Mouse (Mus musculus): ENCODE results near the gene Pgpep1. TPM values are rescaled to one million over a fixed set of nuclear protein-coding genes. Genes with fewer than 3 reads are reported as not detected.

Gene Pgpep1
- total and polyA plus RNA-seq, 3 experiments, result 3.3 to 16.6 (median 9.4) TPM

DNA sequence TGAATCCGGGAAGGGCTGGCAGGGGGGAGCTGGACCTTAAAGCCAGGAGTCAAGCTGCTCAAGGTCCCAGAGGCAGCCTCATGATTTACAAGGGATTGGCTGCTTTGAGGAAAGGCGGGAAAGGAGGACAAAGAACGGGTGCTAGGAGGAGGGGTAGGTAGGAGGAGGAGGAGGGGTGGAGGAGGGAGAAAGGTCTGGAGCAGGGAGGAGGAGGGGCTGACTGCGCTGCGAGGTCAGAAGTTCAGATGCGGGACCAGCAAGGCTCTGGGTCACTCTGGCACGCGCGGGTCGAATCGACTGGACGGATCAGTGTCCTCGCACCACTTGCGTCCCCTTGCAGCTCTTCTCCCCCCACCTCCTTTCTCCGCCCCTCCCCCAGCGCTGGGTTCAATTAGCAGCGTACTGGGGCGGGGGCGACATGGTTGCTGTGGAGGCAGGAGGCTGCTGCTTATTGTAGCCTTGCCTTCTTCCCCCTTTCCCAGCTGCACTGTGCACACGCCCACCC lies 31.6 kb upstream of the Pgpep1 start:
- Histone ChIP-seq H3K4me1 (ENCODE audit: insufficient read depth, low read depth, low read length) (peaks cover 49% of the 10 kb centered on the region), H3K36me3 (replicated peaks) (no peaks in the 10 kb centered on the region), H3K27me3 (ENCODE audit: insufficient read depth, low read length) (peaks cover 38% of the 10 kb centered on the region), H3K9me3 (replicated peaks) (no peaks in the 10 kb centered on the region), H3K4me3 (ENCODE audit: low read depth, low read length) (peak overlapping the region; percentile 57; the same call in 1 of the 2 replicates)
- no peak for TF ChIP-seq GATA1 (IDR thresholded peaks at IDR 0.05; ENCODE audit: borderline replicate concordance, low read length)
- TF ChIP-seq TAL1 (conservative IDR thresholded peaks at IDR 0.05; ENCODE audit: low read depth, low read length), result no peak
- TF ChIP-seq CTCF (IDR thresholded peaks at IDR 0.05; ENCODE audit: low read depth, low read length), result no peak
- TF ChIP-seq GATA2 (IDR thresholded peaks at IDR 0.05; ENCODE audit: borderline replicate concordance, low read depth, low read length), result no peak
- TF ChIP-seq POLR2AphosphoS5 (IDR thresholded peaks at IDR 0.05; ENCODE audit: insufficient replicate concordance, low read depth, low read length), result no peak
- ATAC-seq (ENCODE audit: extremely low read depth, insufficient number of reproducible peaks, low FRiP score, poor library complexity, severe bottlenecking) (no peak), DNase-seq (ENCODE audit: low spot score) (no peak)

- no peaks in the 10 kb centered on the region for H3K9me3 ChIP-seq (replicated peaks)
- no peak for ATAC-seq (ENCODE audit: extremely low read depth, insufficient number of reproducible peaks, low FRiP score, poor library complexity, severe bottlenecking)
- H3K27me3 ChIP-seq (ENCODE audit: insufficient read depth, low read length), result peaks cover 44% of the 10 kb centered on the region
- no peak for TF ChIP-seq POLR2AphosphoS5 (IDR thresholded peaks at IDR 0.05; ENCODE audit: insufficient replicate concordance, low read depth, low read length)
- no peak for TF ChIP-seq CTCF (IDR thresholded peaks at IDR 0.05; ENCODE audit: low read depth, low read length)
- TF ChIP-seq GATA1 (IDR thresholded peaks at IDR 0.05; ENCODE audit: borderline replicate concordance, low read length), result no peak
- no peak for TF ChIP-seq GATA2 (IDR thresholded peaks at IDR 0.05; ENCODE audit: borderline replicate concordance, low read depth, low read length)
- TF ChIP-seq TAL1 (conservative IDR thresholded peaks at IDR 0.05; ENCODE audit: low read depth, low read length), result no peak
- no peak overlapping the region for H3K4me3 ChIP-seq (ENCODE audit: low read depth, low read length)
- H3K4me1 ChIP-seq (ENCODE audit: insufficient read depth, low read depth, low read length), result peaks cover 46% of the 10 kb centered on the region
- no peaks in the 10 kb centered on the region for H3K36me3 ChIP-seq (replicated peaks)
- DNase-seq (ENCODE audit: low spot score), result no peak
Observed at GRCm38 (mm10) chr8:70691230-70691629, 31.0 kb upstream of the Pgpep1 start.

DNA sequence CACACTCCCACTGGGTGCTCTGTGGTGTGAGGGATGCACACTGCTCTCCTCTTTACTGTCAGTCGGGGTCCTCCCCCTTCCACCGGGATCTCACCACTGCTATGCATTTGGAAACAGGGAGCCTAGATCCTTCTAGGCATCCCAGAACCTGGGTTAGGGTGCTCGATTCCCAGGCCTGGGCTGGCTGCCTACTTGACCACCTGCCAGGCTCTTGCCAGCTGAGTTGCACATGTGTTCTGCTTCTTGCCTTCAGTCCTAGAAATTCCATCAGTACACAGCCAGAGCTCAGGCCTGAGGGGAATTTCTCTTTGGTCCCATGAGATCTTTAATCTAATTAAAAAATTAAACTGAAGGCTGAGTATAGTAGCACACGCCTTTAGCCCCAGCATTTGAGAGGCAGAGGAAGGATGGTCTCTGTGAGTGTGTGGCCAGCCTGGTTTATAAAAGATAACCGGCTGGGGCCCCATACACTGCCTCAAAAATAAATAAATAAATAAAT lies 29.8 kb upstream of the Pgpep1 start:
- H3K4me1 ChIP-seq (ENCODE audit: insufficient read depth, low read depth, low read length), result peaks cover 36% of the 10 kb centered on the region
- H3K4me3 ChIP-seq (ENCODE audit: low read depth, low read length), result no peak overlapping the region
- H3K9me3 ChIP-seq (replicated peaks), result no peaks in the 10 kb centered on the region
- no peak for DNase-seq (ENCODE audit: low spot score)
- TF ChIP-seq POLR2AphosphoS5 (IDR thresholded peaks at IDR 0.05; ENCODE audit: insufficient replicate concordance, low read depth, low read length) (no peak), CTCF (IDR thresholded peaks at IDR 0.05; ENCODE audit: low read depth, low read length) (no peak), GATA2 (IDR thresholded peaks at IDR 0.05; ENCODE audit: borderline replicate concordance, low read depth, low read length) (no peak), GATA1 (IDR thresholded peaks at IDR 0.05; ENCODE audit: borderline replicate concordance, low read length) (no peak), TAL1 (conservative IDR thresholded peaks at IDR 0.05; ENCODE audit: low read depth, low read length) (no peak)
- no peaks in the 10 kb centered on the region for H3K36me3 ChIP-seq (replicated peaks)
- ATAC-seq (ENCODE audit: extremely low read depth, insufficient number of reproducible peaks, low FRiP score, poor library complexity, severe bottlenecking), result no peak
- H3K27me3 ChIP-seq (ENCODE audit: insufficient read depth, low read length), result peaks cover 56% of the 10 kb centered on the region

DNA sequence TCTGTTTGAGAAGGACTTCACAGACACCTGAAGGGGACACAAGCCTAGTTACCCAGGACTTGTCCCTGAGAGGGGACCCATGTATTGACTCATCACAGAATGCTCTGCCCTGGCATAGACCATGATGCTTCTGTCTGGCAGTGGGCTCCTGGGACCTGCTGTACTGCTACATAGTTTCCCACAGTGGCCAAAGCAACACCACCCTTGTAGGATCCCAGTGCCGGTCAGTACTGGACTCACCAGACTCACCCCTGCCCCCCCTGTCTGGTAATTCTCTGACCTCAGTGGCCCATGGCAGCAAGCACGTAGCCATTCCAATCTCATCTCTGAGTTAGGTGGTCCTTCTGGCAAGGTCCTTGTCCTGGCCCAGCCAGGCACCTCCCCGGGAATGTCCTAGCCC lies 27.9 kb upstream of the Pgpep1 start:
- DNase-seq (ENCODE audit: low spot score) (no peak), ATAC-seq (ENCODE audit: extremely low read depth, insufficient number of reproducible peaks, low FRiP score, poor library complexity, severe bottlenecking) (no peak)
- Histone ChIP-seq H3K9me3 (replicated peaks) (peaks cover 8% of the 10 kb centered on the region), H3K27me3 (ENCODE audit: insufficient read depth, low read length) (peaks cover 72% of the 10 kb centered on the region), H3K4me1 (ENCODE audit: insufficient read depth, low read depth, low read length) (peaks cover 24% of the 10 kb centered on the region), H3K36me3 (replicated peaks) (no peaks in the 10 kb centered on the region), H3K4me3 (ENCODE audit: low read depth, low read length) (no peak overlapping the region)
- no peak for TF ChIP-seq POLR2AphosphoS5 (IDR thresholded peaks at IDR 0.05; ENCODE audit: insufficient replicate concordance, low read depth, low read length)
- TF ChIP-seq CTCF (IDR thresholded peaks at IDR 0.05; ENCODE audit: low read depth, low read length), result no peak
- TF ChIP-seq GATA1 (IDR thresholded peaks at IDR 0.05; ENCODE audit: borderline replicate concordance, low read length), result no peak
- TF ChIP-seq GATA2 (IDR thresholded peaks at IDR 0.05; ENCODE audit: borderline replicate concordance, low read depth, low read length), result no peak
- TF ChIP-seq TAL1 (conservative IDR thresholded peaks at IDR 0.05; ENCODE audit: low read depth, low read length), result no peak

DNA sequence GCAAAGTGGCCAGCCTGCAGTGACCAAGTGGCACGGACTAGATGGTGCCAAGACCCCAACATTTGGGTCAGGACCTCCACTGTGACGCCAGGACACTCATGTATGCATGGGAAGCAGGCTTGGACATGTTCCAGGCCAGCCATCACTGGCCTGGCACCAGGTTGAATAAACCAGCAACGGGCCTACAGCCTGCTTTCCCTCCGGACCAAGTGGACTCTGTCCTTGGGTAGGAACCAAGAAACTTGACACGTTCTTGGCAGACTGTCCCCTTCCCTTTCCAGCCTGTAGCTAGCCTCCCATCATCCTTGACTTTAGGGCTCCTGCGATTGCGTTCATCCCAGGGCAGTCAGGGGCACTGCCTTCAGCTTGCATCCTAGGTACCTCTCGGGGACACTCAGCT lies 27.4 kb upstream of the Pgpep1 start:
- DNase-seq (ENCODE audit: low spot score) (no peak), ATAC-seq (ENCODE audit: extremely low read depth, insufficient number of reproducible peaks, low FRiP score, poor library complexity, severe bottlenecking) (no peak)
- TF ChIP-seq TAL1 (conservative IDR thresholded peaks at IDR 0.05; ENCODE audit: low read depth, low read length), result no peak
- H3K4me3 ChIP-seq (ENCODE audit: low read depth, low read length), result no peak overlapping the region
- H3K4me1 ChIP-seq (ENCODE audit: insufficient read depth, low read depth, low read length), result peaks cover 26% of the 10 kb centered on the region
- H3K9me3 ChIP-seq (replicated peaks), result peaks cover 8% of the 10 kb centered on the region
- peaks cover 75% of the 10 kb centered on the region for H3K27me3 ChIP-seq (ENCODE audit: insufficient read depth, low read length)
- no peaks in the 10 kb centered on the region for H3K36me3 ChIP-seq (replicated peaks)

GRCm38 (mm10) chr8:70684291-70684690 lies 24.1 kb upstream of the Pgpep1 start:
- H3K4me3 ChIP-seq (ENCODE audit: low read depth, low read length), result no peak overlapping the region
- H3K36me3 ChIP-seq (replicated peaks), result peaks cover 18% of the 10 kb centered on the region
- TF ChIP-seq GATA1 (IDR thresholded peaks at IDR 0.05; ENCODE audit: borderline replicate concordance, low read length), result no peak
- no peak for TF ChIP-seq GATA2 (IDR thresholded peaks at IDR 0.05; ENCODE audit: borderline replicate concordance, low read depth, low read length)
- no peak for TF ChIP-seq POLR2AphosphoS5 (IDR thresholded peaks at IDR 0.05; ENCODE audit: insufficient replicate concordance, low read depth, low read length)
- H3K9me3 ChIP-seq (replicated peaks), result peaks cover 8% of the 10 kb centered on the region
- no peak for ATAC-seq (ENCODE audit: extremely low read depth, insufficient number of reproducible peaks, low FRiP score, poor library complexity, severe bottlenecking)
- no peak for DNase-seq (ENCODE audit: low spot score)
- peaks cover 61% of the 10 kb centered on the region for H3K27me3 ChIP-seq (ENCODE audit: insufficient read depth, low read length)
- H3K4me1 ChIP-seq (ENCODE audit: insufficient read depth, low read depth, low read length), result peaks cover 33% of the 10 kb centered on the region

All from G1E (cell line).